Mouse (Mus musculus): Measurements from ENCODE around the gene Washc4.

GRCm38 (mm10) chr10:83641641-83642040 lies 98.1 kb downstream of the Washc4 start:
- no peak for TF ChIP-seq CTCF (conservative IDR thresholded peaks at IDR 0.05; ENCODE audit: low read length)
- no peak for TF ChIP-seq POU5F1 (IDR thresholded peaks at IDR 0.05; ENCODE audit: borderline replicate concordance, low read length)
- no peak for TF ChIP-seq NANOG (IDR thresholded peaks at IDR 0.05; ENCODE audit: borderline replicate concordance, low read length)

Data from E14TG2a.4 (cell line).